Mouse (Mus musculus) MEL (cell line): ENCODE measurements at regions not wholly inside any gene's neighbourhood (a gene's known extent, or its start where the extent isn't known, plus 50 kb on each side); places are given as distances from the start of the nearest gene placed in this dataset.

ENCODE experiments used
- DNase-seq: peaks from one replicate; pipeline ENCODE4 v3.0.0; 2011; ENCODE audit warnings: low read depth, low spot score
- H3K27ac ChIP-seq: 2 replicates; pipeline ENCODE4 v1.5.1; 2012; ENCODE audit warnings: low read depth, mild to moderate bottlenecking, control low read depth, low read length, moderate library complexity; ENCODE audit not compliant: control insufficient read depth
- H3K27me3 ChIP-seq, 2 experiments: fragments of 150-350 bp in 1 of 2; sonication (generic) in 1 of 2; 2 replicates each; pipeline ENCODE4 v1.6.1; 2012; ENCODE audit warnings: low read length in 2 of 2, mild to moderate bottlenecking in 2 of 2, improper control_type of control experiment in 1 of 2, moderate library complexity in 1 of 2; ENCODE audit not compliant: insufficient read depth in 2 of 2, control insufficient read depth in 1 of 2
- H3K36me3 ChIP-seq, 2 experiments: 2 replicates each; pipeline ENCODE4 v1.6.1; 2012 to 2014; ENCODE audit warnings: low read length in 2 of 2, improper control_type of control experiment in 1 of 2, inconsistent platforms in 1 of 2, mild to moderate bottlenecking in 1 of 2; ENCODE audit not compliant: insufficient read depth in 2 of 2, control insufficient read depth in 1 of 2
- H3K4me1 ChIP-seq, 2 experiments: fragments of 150-350 bp in 1 of 2; sonication (generic) in 1 of 2; 2 replicates each; pipeline ENCODE4 v1.6.1; 2012; ENCODE audit warnings: low read length in 2 of 2, improper control_type of control experiment in 1 of 2, mild to moderate bottlenecking in 1 of 2; ENCODE audit not compliant: insufficient read depth in 2 of 2, control insufficient read depth in 1 of 2
- H3K4me3 ChIP-seq, 2 experiments: fragments of 150-350 bp in 1 of 2; sonication (generic) in 1 of 2; 2 replicates each; pipeline ENCODE4 v1.5.1; 2012; ENCODE audit warnings: low read depth in 2 of 2, low read length in 2 of 2, mild to moderate bottlenecking in 2 of 2, moderate library complexity in 2 of 2, control low read depth in 1 of 2, improper control_type of control experiment in 1 of 2; ENCODE audit not compliant: control insufficient read depth in 1 of 2, insufficient read depth in 1 of 2
- H3K79me2 ChIP-seq: 2 replicates; pipeline ENCODE4 v1.6.1; 2012; ENCODE audit warnings: mild to moderate bottlenecking, low read length, moderate library complexity; ENCODE audit not compliant: control insufficient read depth, poor library complexity, insufficient read depth
- H3K9ac ChIP-seq: 2 replicates; pipeline ENCODE4 v1.6.1; 2012; ENCODE audit warnings: low read depth, mild to moderate bottlenecking, control low read depth, low read length, moderate library complexity; ENCODE audit not compliant: control insufficient read depth, poor library complexity, severe bottlenecking
- H3K9me3 ChIP-seq: fragments of 150-350 bp; sonication (generic); replicated peaks from 2 replicates; pipeline ENCODE4 v1.6.1; 2012; ENCODE audit warnings: mild to moderate bottlenecking, low read length, improper control_type of control experiment, moderate library complexity; ENCODE audit not compliant: insufficient read depth
- CHD1 ChIP-seq: IDR thresholded peaks from 2 replicates; pipeline ENCODE4 v1.6.1; 2012; ENCODE audit warnings: low read depth, mild to moderate bottlenecking, inconsistent platforms, low read length, improper control_type of control experiment
- CHD2 ChIP-seq: IDR thresholded peaks from 2 replicates; pipeline ENCODE4 v1.6.1; 2011; ENCODE audit warnings: low read length, improper control_type of control experiment
- GABPA ChIP-seq: IDR thresholded peaks from 2 replicates; pipeline ENCODE4 v1.6.1; 2012; ENCODE audit warnings: low read depth, mild to moderate bottlenecking, inconsistent platforms, low read length, improper control_type of control experiment, moderate library complexity
- GATA1 ChIP-seq: IDR thresholded peaks from 2 replicates; pipeline ENCODE4 v1.6.1; 2011; ENCODE audit warnings: low read depth, low read length, improper control_type of control experiment
- MAFK ChIP-seq: IDR thresholded peaks from 2 replicates; pipeline ENCODE4 v1.6.1; 2011; ENCODE audit warnings: low read depth, mild to moderate bottlenecking, low read length, improper control_type of control experiment, borderline replicate concordance
- MAX ChIP-seq: IDR thresholded peaks from 2 replicates; pipeline ENCODE4 v1.6.1; 2011; ENCODE audit warnings: low read length, improper control_type of control experiment
- MAZ ChIP-seq: IDR thresholded peaks from 2 replicates; pipeline ENCODE4 v1.6.1; 2012; ENCODE audit warnings: low read depth, mild to moderate bottlenecking, inconsistent platforms, low read length, improper control_type of control experiment
- MEF2A ChIP-seq: IDR thresholded peaks from 2 replicates; pipeline ENCODE4 v1.6.1; 2014; ENCODE audit warnings: low read depth, mild to moderate bottlenecking, inconsistent platforms, low read length, improper control_type of control experiment; ENCODE audit not compliant: poor library complexity, insufficient replicate concordance, severe bottlenecking; ENCODE audit errors: extremely low read depth
- MXI1 ChIP-seq: IDR thresholded peaks from 2 replicates; pipeline ENCODE4 v1.6.1; 2011; ENCODE audit warnings: mild to moderate bottlenecking, low read depth, low read length, improper control_type of control experiment
- MYC ChIP-seq: IDR thresholded peaks from 2 replicates; pipeline ENCODE4 v1.6.1; 2011; ENCODE audit warnings: low read depth, mild to moderate bottlenecking, low read length, improper control_type of control experiment, moderate library complexity
- NRF1 ChIP-seq: IDR thresholded peaks from 2 replicates; pipeline ENCODE4 v1.6.1; 2014; ENCODE audit warnings: low read depth, mild to moderate bottlenecking, inconsistent platforms, low read length, improper control_type of control experiment, moderate library complexity; ENCODE audit not compliant: poor library complexity, insufficient read depth, severe bottlenecking
- POLR2A ChIP-seq, 2 experiments: IDR thresholded peaks; 2 replicates each; pipeline ENCODE4 v1.6.1; 2011 to 2012; ENCODE audit warnings: low read length in 2 of 2, mild to moderate bottlenecking in 2 of 2, control low read depth in 1 of 2, improper control_type of control experiment in 1 of 2, low read depth in 1 of 2, moderate library complexity in 1 of 2; ENCODE audit not compliant: control insufficient read depth in 1 of 2, insufficient read depth in 1 of 2, poor library complexity in 1 of 2
- RAD21 ChIP-seq: IDR thresholded peaks from 2 replicates; pipeline ENCODE4 v1.6.1; 2011; ENCODE audit warnings: mild to moderate bottlenecking, low read depth, low read length, improper control_type of control experiment
- RCOR1 ChIP-seq: IDR thresholded peaks from 2 replicates; pipeline ENCODE4 v1.6.1; 2012; ENCODE audit warnings: low read depth, mild to moderate bottlenecking, inconsistent platforms, low read length, improper control_type of control experiment
- SMC3 ChIP-seq: IDR thresholded peaks from 2 replicates; pipeline ENCODE4 v1.6.1; 2011; ENCODE audit warnings: low read depth, low read length, improper control_type of control experiment
- TBP ChIP-seq: IDR thresholded peaks from 2 replicates; pipeline ENCODE4 v1.8.0; 2011; ENCODE audit warnings: low read depth, low read length, improper control_type of control experiment
- USF2 ChIP-seq, 2 experiments: IDR thresholded peaks; 2 replicates each; pipeline ENCODE4 v1.6.1; 2011 to 2012; ENCODE audit warnings: improper control_type of control experiment in 2 of 2, low read length in 2 of 2, borderline replicate concordance in 1 of 2, inconsistent platforms in 1 of 2, low read depth in 1 of 2, mild to moderate bottlenecking in 1 of 2; ENCODE audit not compliant: insufficient read depth in 1 of 2
- ZNF384 ChIP-seq: IDR thresholded peaks from 2 replicates; pipeline ENCODE4 v1.6.1; 2012; ENCODE audit warnings: low read depth, mild to moderate bottlenecking, inconsistent platforms, low read length, improper control_type of control experiment

- DNase-seq, result no peak
- Histone ChIP-seq H3K4me1 (no peaks in the 10 kb centered on the region), H3K9ac (no peak overlapping the region)
- TF ChIP-seq MYC (no peak), MAZ (no peak), RCOR1 (no peak), SMC3 (no peak), CHD2 (no peak), POLR2A (IDR thresholded peaks at IDR 0.05; ENCODE audit: control insufficient read depth in 1 of 2, insufficient read depth in 1 of 2, low read depth in 1 of 2, low read length in 2 of 2, poor library complexity in 1 of 2) (no peak), MAFK (no peak), ZNF384 (no peak), CHD1 (no peak), NRF1 (no peak)
- TF ChIP-seq, all 39 proteins: peak for 0
- no peak overlapping the region for H3K4me3 ChIP-seq
- H3K79me2 ChIP-seq, result no peaks in the 10 kb centered on the region
- H3K27ac ChIP-seq, result no peak overlapping the region
- H3K27me3 ChIP-seq, result no peaks in the 10 kb centered on the region
- no peaks in the 10 kb centered on the region for H3K36me3 ChIP-seq
- H3K9me3 ChIP-seq, result no peaks in the 10 kb centered on the region
Observed at GRCm38 (mm10) chr17:14503670-14504069, 190.4 kb downstream of the Thbs2 start.

- Histone ChIP-seq H3K9me3 (no peaks in the 10 kb centered on the region), H3K79me2 (no peaks in the 10 kb centered on the region), H3K27me3 (no peaks in the 10 kb centered on the region), H3K4me3 (no peak overlapping the region), H3K27ac (no peak overlapping the region), H3K36me3 (no peaks in the 10 kb centered on the region), H3K4me1 (no peaks in the 10 kb centered on the region), H3K9ac (no peak overlapping the region)
- no peak for DNase-seq
- TF ChIP-seq MYC (no peak), RAD21 (no peak), GATA1 (no peak), CHD1 (no peak), TBP (no peak), MXI1 (no peak), MEF2A (no peak), GABPA (no peak), MAX (no peak), USF2 (IDR thresholded peaks at IDR 0.05; ENCODE audit: borderline replicate concordance in 1 of 2, insufficient read depth in 1 of 2, low read depth in 1 of 2, low read length in 2 of 2) (no peak), MAZ (no peak), SMC3 (no peak)
Observed at GRCm38 (mm10) chr17:14501341-14501740, 192.7 kb downstream of the Thbs2 start.
